Mouse (Mus musculus) embryonic fibroblast, embryonic 13.5 days (primary cell): Measurements from ENCODE around the gene Ttc39a. TPM values are rescaled to one million over a fixed set of nuclear protein-coding genes. Genes with fewer than 3 reads are reported as not detected.
A peak's percentile ranks its signal among the peaks of the same experiment; 100 is the strongest.

ENCODE experiments used
- H3K27ac ChIP-seq: 2 replicates; pipeline ENCODE4 v1.5.1; 2012; ENCODE audit warnings: low read length, control low read depth, inconsistent platforms; ENCODE audit not compliant: insufficient read depth
- H3K4me1 ChIP-seq: 2 replicates; pipeline ENCODE4 v1.6.1; 2011; ENCODE audit warnings: low read length; ENCODE audit not compliant: control insufficient read depth, insufficient read depth
- H3K4me3 ChIP-seq: 2 replicates; pipeline ENCODE4 v1.5.1; 2011; ENCODE audit warnings: mild to moderate bottlenecking, control low read depth, low read length; ENCODE audit not compliant: insufficient read depth
- CTCF ChIP-seq: IDR thresholded peaks from 2 replicates; pipeline ENCODE4 v1.5.1; 2011; ENCODE audit warnings: mild to moderate bottlenecking, control low read depth, low read length, moderate library complexity, borderline replicate concordance; ENCODE audit not compliant: insufficient read depth
- POLR2A ChIP-seq: IDR thresholded peaks from 2 replicates; pipeline ENCODE4 v1.6.1; 2011; ENCODE audit warnings: low read depth, mild to moderate bottlenecking, control low read depth, low read length, moderate library complexity
- polyA plus RNA-seq: library from polyadenylated mRNA; stranded (reverse); fragments of >200 nt; gene quantifications from 2 replicates; pipeline ENCODE4 v1.2.4, GENCODE M21; 2011; ENCODE audit warnings: low read depth; ENCODE audit not compliant: missing spikeins, insufficient read length

Ttc39a gene
- polyA plus RNA-seq, 1 experiment, result 2.7 TPM

DNA sequence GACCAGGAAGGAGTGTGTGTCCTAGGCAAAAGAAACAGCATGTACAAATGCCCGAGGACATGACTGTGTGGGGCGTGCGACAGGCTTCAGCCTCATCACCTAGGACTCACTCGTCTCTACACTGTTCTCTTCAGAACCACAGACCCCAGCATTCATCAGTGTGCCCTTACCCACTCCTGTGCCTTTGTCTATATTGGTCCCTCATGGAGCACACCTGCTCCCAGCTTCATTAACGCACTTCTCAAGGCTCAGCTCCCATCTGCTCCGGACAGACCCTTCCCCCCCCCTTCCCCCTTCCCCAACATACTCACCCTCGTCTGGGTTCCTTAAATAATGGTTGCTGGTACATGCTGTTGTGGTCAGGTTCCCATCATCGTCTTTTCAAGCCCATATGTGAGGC, 1.0 kb upstream of the Ttc39a start:
- TF ChIP-seq POLR2A (no peak), CTCF (no peak)
- Histone ChIP-seq H3K4me3 (no peak overlapping the region), H3K27ac (no peak overlapping the region), H3K4me1 (peaks cover 5% of the 10 kb centered on the region; the same call in 1 of the 2 replicates)

- H3K4me3 ChIP-seq, result peak overlapping the region; percentile 41
- TF ChIP-seq CTCF (no peak), POLR2A (no peak)
- no peak overlapping the region for H3K27ac ChIP-seq
- peaks cover 5% of the 10 kb centered on the region; the same call in 1 of the 2 replicates for H3K4me1 ChIP-seq
Measured at GRCm38 (mm10) chr4:109406054-109406485, 353 bp upstream of the Ttc39a start.

DNA sequence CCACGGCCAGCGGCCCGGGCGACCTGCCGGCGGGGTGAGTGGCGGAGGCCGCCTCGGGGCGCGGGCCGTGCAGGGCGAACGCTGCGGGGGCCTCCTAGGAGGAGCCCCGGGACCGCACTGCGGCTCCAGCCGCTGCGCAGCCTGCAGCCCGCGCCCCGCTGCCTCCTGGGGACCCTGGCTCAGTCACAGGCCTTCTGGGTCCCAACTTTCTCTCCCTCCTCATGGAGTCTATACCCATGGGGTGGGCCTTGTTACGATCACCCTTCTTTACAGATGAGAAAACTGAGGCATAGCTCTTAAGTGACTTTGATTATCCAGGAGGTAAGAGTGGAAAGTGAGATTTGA, 725 bp downstream of the Ttc39a start:
- TF ChIP-seq CTCF (no peak), POLR2A (no peak)
- no peak overlapping the region for H3K27ac ChIP-seq

GRCm38 (mm10) chr4:109407701-109408485, 1.5 kb downstream of the Ttc39a start:
- Histone ChIP-seq H3K4me3 (no peak overlapping the region), H3K27ac (no peak overlapping the region), H3K4me1 (peaks cover 5% of the 10 kb centered on the region; the same call in 1 of the 2 replicates)
- TF ChIP-seq POLR2A (no peak), CTCF (no peak)

More for the DNA sequence above, 725 bp downstream of the Ttc39a start:
- Histone ChIP-seq H3K4me1 (peaks cover 5% of the 10 kb centered on the region; the same call in 1 of the 2 replicates), H3K4me3 (peak overlapping the region; percentile 24)

GRCm38 (mm10) chr4:109410681-109411376, 4.4 kb downstream of the Ttc39a start:
- Histone ChIP-seq H3K4me3 (no peak overlapping the region), H3K4me1 (peaks cover 5% of the 10 kb centered on the region; the same call in 1 of the 2 replicates), H3K27ac (no peak overlapping the region)
- TF ChIP-seq POLR2A, result no peak
- TF ChIP-seq CTCF, result no peak

DNA sequence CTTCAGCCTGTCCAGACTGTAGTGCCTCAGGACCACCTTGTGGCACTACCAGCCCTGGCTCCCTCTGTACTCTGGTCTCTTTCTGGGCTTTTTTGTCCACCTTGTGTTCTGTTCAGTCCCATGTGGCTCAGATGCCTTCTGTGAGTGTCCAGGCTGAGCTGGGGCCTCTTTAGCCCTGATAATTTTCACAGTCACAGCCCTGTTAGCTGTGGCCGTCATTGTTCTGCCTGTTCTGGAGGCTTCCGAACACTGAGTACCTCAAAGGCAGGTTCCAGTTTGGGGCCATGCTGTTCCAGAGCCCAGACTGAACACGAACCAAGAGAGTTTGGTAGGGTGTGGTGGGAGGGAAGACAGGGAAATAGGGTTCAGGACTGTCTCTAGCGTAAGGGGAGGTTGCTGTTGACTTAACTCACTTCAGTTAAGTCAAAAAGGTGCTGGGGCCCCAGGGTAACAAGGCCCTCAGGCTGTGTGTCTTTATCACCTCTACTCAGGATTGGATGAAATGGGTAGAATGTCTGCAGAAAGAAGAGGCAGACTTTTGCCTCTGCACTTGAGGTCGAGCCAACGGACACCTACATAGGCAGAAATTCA, 5.0 kb downstream of the Ttc39a start:
- TF ChIP-seq CTCF, result no peak
- TF ChIP-seq POLR2A, result no peak
- no peaks in the 10 kb centered on the region for H3K4me1 ChIP-seq
- no peak overlapping the region for H3K27ac ChIP-seq
- H3K4me3 ChIP-seq, result no peak overlapping the region

GRCm38 (mm10) chr4:109412233-109412632, 5.8 kb downstream of the Ttc39a start:
- Histone ChIP-seq H3K4me3 (no peak overlapping the region), H3K4me1 (no peaks in the 10 kb centered on the region), H3K27ac (no peak overlapping the region)
- TF ChIP-seq CTCF (no peak), POLR2A (no peak)

DNA sequence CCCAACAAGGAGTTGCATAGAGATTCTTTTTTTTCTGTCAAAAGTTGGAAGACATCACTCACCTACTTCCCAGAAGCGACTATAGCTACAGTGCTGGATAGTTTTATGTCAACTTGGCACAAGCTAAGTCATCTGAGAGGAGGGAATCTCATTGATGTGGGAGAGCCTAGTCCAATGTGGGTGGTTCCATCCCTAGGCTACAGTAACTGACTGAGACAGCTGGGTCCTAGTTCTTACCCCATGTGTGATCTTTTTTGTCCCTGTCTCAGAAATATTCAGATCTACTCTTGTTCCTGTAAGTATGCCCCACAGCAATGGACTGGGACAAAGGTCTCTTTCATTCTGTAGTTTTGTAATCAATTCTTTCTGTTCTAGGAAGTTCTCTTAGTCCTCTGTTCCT, 11.6 kb downstream of the Ttc39a start:
- TF ChIP-seq CTCF (no peak), POLR2A (no peak)
- H3K27ac ChIP-seq, result no peak overlapping the region
- H3K4me1 ChIP-seq, result no peaks in the 10 kb centered on the region
- H3K4me3 ChIP-seq, result no peak overlapping the region

DNA sequence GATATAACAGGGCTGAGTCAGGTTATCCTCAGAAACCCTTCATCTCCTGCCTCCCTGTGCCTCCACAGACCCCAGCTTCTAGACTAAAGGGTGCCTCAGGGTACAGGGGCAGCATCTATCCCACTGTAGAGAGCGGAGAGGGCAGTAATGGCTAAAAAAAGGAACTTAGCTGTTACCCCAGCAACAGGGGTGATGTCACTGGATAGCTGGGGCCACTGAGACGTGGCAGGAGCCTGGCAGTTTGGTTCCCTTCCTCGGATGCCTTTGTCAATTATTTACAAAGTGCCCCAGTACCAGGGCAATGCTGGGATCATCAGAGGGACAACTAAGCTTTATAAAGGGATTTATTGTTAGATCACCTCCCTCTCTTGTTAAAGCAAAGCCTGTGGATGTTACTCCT, 12.6 kb downstream of the Ttc39a start:
- Histone ChIP-seq H3K27ac (no peak overlapping the region), H3K4me1 (no peaks in the 10 kb centered on the region), H3K4me3 (no peak overlapping the region)
- TF ChIP-seq POLR2A (no peak), CTCF (no peak)

GRCm38 (mm10) chr4:109419563-109419962, 13.1 kb downstream of the Ttc39a start:
- Histone ChIP-seq H3K27ac (no peak overlapping the region), H3K4me1 (no peaks in the 10 kb centered on the region), H3K4me3 (no peak overlapping the region)
- TF ChIP-seq POLR2A (no peak), CTCF (no peak)
